Mouse (Mus musculus) hematopoietic stem cell, adult 5-6 weeks (primary cell): Measurements from ENCODE around the gene Lrch4. TPM values are rescaled to one million over a fixed set of nuclear protein-coding genes. Genes with fewer than 3 reads are reported as not detected.
"Not testable (repeated sequence)": the region's sequence is repeated elsewhere in the genome, so short reads cannot be mapped to it uniquely, and the experiment has no call there.

Source experiments
- ATAC-seq, 2 experiments: fragments of 125-278 bp in 1 of 2; replicated peaks in 1 of 2; 2 replicates each; pipeline ENCODE4 v1.8.0; 2016 to 2017; ENCODE audit warnings: inconsistent platforms in 2 of 2, mild to moderate bottlenecking in 2 of 2, moderate number of reproducible peaks in 2 of 2, low read depth in 1 of 2, moderate TSS enrichment in 1 of 2; ENCODE audit not compliant: low FRiP score in 2 of 2, poor library complexity in 2 of 2, severe bottlenecking in 2 of 2, insufficient read depth in 1 of 2, low TSS enrichment in 1 of 2
- total RNA-seq: library from RNA; stranded (forward); fragments of 172-1452, 232-1000 nt; gene quantifications from 2 replicates; pipeline ENCODE4 v1.2.3, GENCODE M21; 2017

Gene Lrch4
- total RNA-seq, 1 experiment from 2014 or later = 26.4 TPM

GRCm38 (mm10) chr5:137609292-137609691 lies 19.6 kb upstream of the Lrch4 start:
- no peak for ATAC-seq

- ATAC-seq = no peak
Observed at GRCm38 (mm10) chr5:137610056-137610455, 18.9 kb upstream of the Lrch4 start.

- no peak for ATAC-seq
Observed at GRCm38 (mm10) chr5:137610548-137611244, 18.2 kb upstream of the Lrch4 start.

GRCm38 (mm10) chr5:137611245-137611602 lies 17.7 kb upstream of the Lrch4 start:
- no peak for ATAC-seq

- ATAC-seq = no peak
Observed at GRCm38 (mm10) chr5:137613076-137613475, 15.8 kb upstream of the Lrch4 start.

- no peak for ATAC-seq
Observed at GRCm38 (mm10) chr5:137613550-137613949, 15.4 kb upstream of the Lrch4 start, which contains the start of gene Pcolce. TSS of gene Pcolce (minus strand) at chr5:137613784.

- ATAC-seq = not testable (repeated sequence)
Observed at GRCm38 (mm10) chr5:137614921-137615320, 14.0 kb upstream of the Lrch4 start.

- ATAC-seq = no peak
Observed at GRCm38 (mm10) chr5:137615347-137615746, 13.6 kb upstream of the Lrch4 start.

- ATAC-seq = no peak
Observed at GRCm38 (mm10) chr5:137623937-137624530, 4.9 kb upstream of the Lrch4 start.

GRCm38 (mm10) chr5:137627991-137628390 lies 930 bp upstream of the Lrch4 start:
- ATAC-seq = no peak

- ATAC-seq = peak in 1 of 2 experiments; percentile 1; a peak in 1 of 4 replicates
Observed at GRCm38 (mm10) chr5:137629306-137629721, 393 bp downstream of the Lrch4 start.

- no peak for ATAC-seq
Observed at GRCm38 (mm10) chr5:137629906-137630545, 1.1 kb downstream of the Lrch4 start.

- no peak for ATAC-seq
Observed at GRCm38 (mm10) chr5:137630602-137631001, 1.7 kb downstream of the Lrch4 start.

- peak; percentile 57 to 65 for ATAC-seq
Observed at GRCm38 (mm10) chr5:137631171-137631570, 2.2 kb downstream of the Lrch4 start.

GRCm38 (mm10) chr5:137631591-137631990 lies 2.7 kb downstream of the Lrch4 start:
- no peak for ATAC-seq

- ATAC-seq = no peak
Observed at GRCm38 (mm10) chr5:137633397-137634084, 4.6 kb downstream of the Lrch4 start.

- no peak for ATAC-seq
Observed at GRCm38 (mm10) chr5:137639472-137639871, 10.6 kb downstream of the Lrch4 start.

- ATAC-seq = no peak
Observed at GRCm38 (mm10) chr5:137641054-137641453, 12.1 kb downstream of the Lrch4 start, which contains the start of gene Sap25. TSS of gene Sap25 (plus strand) at chr5:137641334.
